ENCODE assay signal across 8 mouse cellular contexts in the genomic region with DNA sequence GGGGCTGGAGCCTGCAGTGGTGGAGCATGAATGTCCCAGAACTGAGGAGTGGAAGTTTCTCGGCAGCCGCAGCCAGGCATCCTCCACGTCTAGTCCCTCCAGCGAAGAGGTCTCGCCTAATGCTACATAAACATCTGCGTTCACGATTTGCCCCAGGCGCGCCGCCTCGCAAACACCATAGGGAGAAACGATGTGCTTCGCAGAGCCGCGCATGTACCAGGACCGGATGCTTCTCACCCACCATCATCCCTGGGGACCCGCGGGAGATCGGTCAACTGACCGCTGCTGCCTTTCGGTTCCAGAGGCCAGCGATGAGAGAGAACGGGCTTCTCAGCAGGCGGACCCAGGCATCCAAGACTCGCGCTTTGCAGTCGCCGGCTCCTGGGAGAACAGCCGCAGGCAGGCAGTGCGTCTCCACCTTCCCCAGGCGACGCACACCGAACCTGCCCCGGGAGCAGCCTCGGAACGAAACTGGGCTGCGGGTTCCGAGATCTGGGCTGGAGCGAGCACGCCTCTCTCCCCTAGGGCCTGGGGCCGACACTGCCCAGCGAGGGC. TPM values are rescaled to one million over a fixed set of nuclear protein-coding genes. Genes with fewer than 3 reads are reported as not detected.
DNase-seq lines count a peak whose midpoint lies in the region; ATAC-seq and TF ChIP-seq lines count a peak whose summit lies in the region.

No protein-coding gene starts in this region.

- under 1% methylated on average over 42 of the region's 42 CpGs for WGBS in hindbrain, embryonic 14.5 days
- 1% methylated on average over 42 of the region's 42 CpGs for WGBS in liver, embryonic 16.5 days (ENCODE audit: insufficient replicate concordance)
- WGBS in small intestine, adult 2 months, result 2% methylated on average over 42 of the region's 42 CpGs

- no peak for TF ChIP-seq POLR2A in small intestine, adult 2 months (IDR thresholded peaks at IDR 0.05; ENCODE audit: low read depth, low read length)

- peak; percentile 57 to 65 for DNase-seq in left cerebral cortex, postnatal 36 days (ENCODE audit: low spot score in 2 of 2)
- no peak for DNase-seq in left cerebral cortex, adult 18-20 months (ENCODE audit: low spot score in 2 of 2)
- peak; percentile 39 for DNase-seq in cerebellum, adult 8-10 months
- peak; percentile 26 for DNase-seq in gastrocnemius, adult 18-20 months (ENCODE audit: low spot score)
- DNase-seq in hindbrain, embryonic 14.5 days (ENCODE audit: low spot score), result no peak
- no peak for DNase-seq in frontal cortex, postnatal 14 days (ENCODE audit: low spot score in 2 of 2)

- ATAC-seq in hindbrain, embryonic 14.5 days (ENCODE audit: low FRiP score), result 0 out of 2 replicates have a peak, but pooled peaks have one; percentile 12
- ATAC-seq in liver, embryonic 16.5 days (ENCODE audit: low read depth), result no peak

- H3K4me2 ChIP-seq in hindbrain, embryonic 14.5 days (replicated peaks), result peak overlapping the region; percentile 70
- peak overlapping the region; percentile 68; the same call in 1 of the 2 replicates for H3K4me2 ChIP-seq in liver, embryonic 16.5 days (ENCODE audit: low read depth, low read length)

- H3K4me3 ChIP-seq in hindbrain, embryonic 14.5 days (replicated peaks; ENCODE audit: low read length), result peak overlapping the region; percentile 87
- H3K4me3 ChIP-seq in liver, embryonic 16.5 days (ENCODE audit: low read depth, low read length), result peak overlapping the region; percentile 51
- H3K4me3 ChIP-seq in small intestine, adult 2 months (ENCODE audit: low read depth, low read length), result peak overlapping the region; percentile 65

- peak overlapping the region; percentile 96 for H3K9ac ChIP-seq in hindbrain, embryonic 14.5 days
- H3K9ac ChIP-seq in liver, embryonic 16.5 days (ENCODE audit: low read depth, low read length), result no peak overlapping the region

- no peaks in the 10 kb centered on the region for H3K36me3 ChIP-seq in hindbrain, embryonic 14.5 days (replicated peaks; ENCODE audit: control insufficient read depth, insufficient read depth)
- no peaks in the 10 kb centered on the region for H3K36me3 ChIP-seq in liver, embryonic 16.5 days (ENCODE audit: control insufficient read depth, insufficient read depth)
- H3K36me3 ChIP-seq in small intestine, adult 2 months (ENCODE audit: control insufficient read depth, insufficient read depth, low read length), result no peaks in the 10 kb centered on the region

- peaks cover 14% of the 10 kb centered on the region for H3K4me1 ChIP-seq in hindbrain, embryonic 14.5 days (replicated peaks; ENCODE audit: control insufficient read depth, insufficient read depth, low read length)
- no peaks in the 10 kb centered on the region for H3K4me1 ChIP-seq in liver, embryonic 16.5 days (ENCODE audit: control insufficient read depth, low read depth, low read length)
- peaks cover 6% of the 10 kb centered on the region; the same call in 1 of the 2 replicates for H3K4me1 ChIP-seq in small intestine, adult 2 months (ENCODE audit: control insufficient read depth, insufficient read depth, insufficient read length, low read length)

- no peak for TF ChIP-seq CTCF in small intestine, adult 2 months (IDR thresholded peaks at IDR 0.05; ENCODE audit: extremely low read depth, insufficient read length, insufficient replicate concordance, low read depth, low read length)

- no peaks in the 10 kb centered on the region for H3K9me3 ChIP-seq in hindbrain, embryonic 14.5 days (ENCODE audit: control insufficient read depth, low read length)
- no peaks in the 10 kb centered on the region for H3K9me3 ChIP-seq in liver, embryonic 16.5 days (replicated peaks; ENCODE audit: control insufficient read depth, low read length)

- intact Hi-C loops in left cerebral cortex, postnatal 36 days (cut with DNase I), result loop anchor here (10.0 kb wide), 2 partner anchors 129 to 349 kb away; no protein-coding TSS in a partner anchor

- H3K27ac ChIP-seq in hindbrain, embryonic 14.5 days, result peak overlapping the region; percentile 95
- H3K27ac ChIP-seq in liver, embryonic 16.5 days (ENCODE audit: low read length), result no peak overlapping the region
- H3K27ac ChIP-seq in small intestine, adult 2 months (ENCODE audit: insufficient read depth, low read depth, low read length), result no peak overlapping the region

- no peaks in the 10 kb centered on the region for H3K27me3 ChIP-seq in hindbrain, embryonic 14.5 days (ENCODE audit: control insufficient read depth, insufficient read depth, low read length)
- H3K27me3 ChIP-seq in liver, embryonic 16.5 days (ENCODE audit: control insufficient read depth, insufficient read depth, low read depth, low read length), result peaks cover 58% of the 10 kb centered on the region
- H3K27me3 ChIP-seq in small intestine, adult 2 months (ENCODE audit: control insufficient read depth, insufficient read depth, low read length), result peaks cover 28% of the 10 kb centered on the region

RNA-seq across cellular contexts. Expression of a gene that starts 1.8 kb away (rescaled TPM):
- total RNA-seq in left cerebral cortex, postnatal 36 days (2021), result 10 to 100 TPM; 39.8 to 51.9 TPM
- total RNA-seq in left cerebral cortex, adult 18-20 months (2021), result 10 to 100 TPM; 34.2 to 39.1 TPM
- total RNA-seq in gastrocnemius, adult 18-20 months (2021), result 1 to 10 TPM; 1.9 to 3.4 TPM
- 8.7 and 9.2 TPM in 2 replicates for polyA plus RNA-seq in hindbrain, embryonic 14.5 days (2014; fragmentation: Nextera tagmentation; extraction: Ambion mirVana)
- polyA plus RNA-seq in liver, embryonic 16.5 days (2015; fragmentation: Nextera tagmentation; extraction: Ambion mirVana), result 0.02 and 0.04 TPM in 2 replicates
- polyA plus RNA-seq in small intestine, adult 2 months (2012; rRNA removed), result 1.9 and 3.0 TPM in 2 replicates

Comparison
In these comparisons a context has a peak if more than half of its experiments do, and no peak if none do; other contexts are left out.
1. DNase-seq: peak in left cerebral cortex, postnatal 36 days (2 of 2), cerebellum, adult 8-10 months (single experiment) and gastrocnemius, adult 18-20 months (single experiment); none in left cerebral cortex, adult 18-20 months (0 of 2), hindbrain, embryonic 14.5 days (single experiment) and frontal cortex, postnatal 14 days (0 of 2).
2. RNA of a gene that starts 1.8 kb away (total RNA-seq): 39.8 to 51.9 TPM in left cerebral cortex, postnatal 36 days and 34.2 to 39.1 TPM in left cerebral cortex, adult 18-20 months; 1.9 to 3.4 TPM in gastrocnemius, adult 18-20 months; every median in the first group is over 4 times any median in the second.
3. Peak in every context shown above with its lines, with median percentiles within 50 percentile points of each other: H3K4me3 ChIP-seq.